Mouse (Mus musculus): ENCODE measurements around the gene Pcolce.

DNA sequence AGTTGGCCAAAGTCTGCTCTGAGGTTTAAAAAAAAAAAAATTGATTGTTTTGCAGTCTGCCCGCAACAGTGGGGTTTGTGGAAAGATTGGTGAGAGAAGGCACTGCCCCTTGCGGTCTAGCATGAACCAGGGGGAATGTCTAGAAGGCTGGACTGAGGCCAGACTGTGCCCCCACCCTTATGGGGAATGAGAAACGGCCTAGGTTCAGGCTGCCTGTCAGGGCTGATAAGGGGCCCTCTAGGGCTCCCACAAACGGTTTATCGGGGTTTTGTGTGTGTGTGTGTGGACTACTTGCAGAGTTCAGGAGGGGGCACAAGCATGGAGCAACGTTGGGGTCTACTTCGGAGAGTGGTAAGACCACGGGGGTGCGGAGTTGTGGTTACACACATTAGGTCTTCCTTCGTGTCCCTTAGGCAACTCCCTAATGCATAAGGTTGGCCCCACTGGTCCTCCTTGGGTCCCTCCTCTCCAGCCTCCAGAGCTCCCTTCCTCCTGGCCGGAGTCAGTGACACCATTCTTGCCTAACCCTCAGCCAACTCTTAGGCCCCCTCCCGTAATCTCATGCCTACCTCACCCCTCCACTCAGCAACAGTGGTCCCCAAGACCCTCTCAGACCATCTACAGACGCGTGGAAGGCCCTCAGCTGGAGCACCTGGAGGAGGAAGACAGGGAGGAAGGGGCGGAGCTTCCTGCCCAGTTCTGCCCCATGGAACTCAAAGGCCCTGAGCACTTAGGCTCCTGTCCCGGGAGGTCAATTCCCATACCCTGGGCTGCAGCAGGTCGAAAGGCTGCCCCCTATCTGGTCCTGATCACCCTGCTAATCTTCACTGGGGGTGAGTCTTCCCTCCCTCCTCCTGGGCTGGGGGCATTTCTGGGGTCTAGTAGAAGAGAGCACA is 42.6 kb downstream of the Pcolce start:
- TF ChIP-seq CTCF (IDR thresholded peaks at IDR 0.05; ENCODE audit: control insufficient read depth, insufficient read depth, insufficient read length) (no peak), MAX (IDR thresholded peaks at IDR 0.05) (no peak), USF1 (IDR thresholded peaks at IDR 0.05; ENCODE audit: low read depth) (no peak), MYOG (IDR thresholded peaks at IDR 0.05; ENCODE audit: control insufficient read depth, extremely low read depth, insufficient read length) (no peak), MYOD1 (IDR thresholded peaks at IDR 0.05; ENCODE audit: control insufficient read depth, insufficient read length, low read depth) (no peak), CEBPB (IDR thresholded peaks at IDR 0.05; ENCODE audit: low read depth) (no peak)
